Mouse (Mus musculus): ENCODE data around the gene Stx1a.

The Stx1a gene

GRCm38 (mm10) chr5:135076931-135077505, 53.7 kb downstream of the Stx1a start:
- CTCF ChIA-PET: interaction anchor here (0.5 to 5.5 kb wide), 31 partner anchors 8 to 414 kb away, joined by 3 to 40 read pairs (median 6); partner anchors contain the start of genes Abhd11 (in 2 of the 4), Mlxipl (in 2 of the 4), Stx1a (in 2 of the 4) and Cldn3 (in 1 of the 4)

GRCm38 (mm10) chr5:135077564-135078481, 54.5 kb downstream of the Stx1a start, which contains the start of gene Vps37d:
Gene Vps37d, minus strand, starts transcription at chr5:135078266.
- ChIA-PET POLR2A (interaction anchor here (0.6 to 3.9 kb wide), 30 partner anchors 9 to 896 kb away, joined by 3 to 21 read pairs (median 4); partner anchors contain the start of genes Abhd11 (in 2 of the 4), Cldn4 (in 2 of the 4), Bud23 (in 1 of the 4) and Dnajc30 (in 1 of the 4)), CTCF (interaction anchor here (0.5 to 5.5 kb wide), 68 partner anchors 9 to 917 kb away, joined by 3 to 40 read pairs (median 4); partner anchors contain the start of genes Stx1a (in 3 of the 4), Abhd11 (in 2 of the 4), Mlxipl (in 2 of the 4) and Cldn3 (in 1 of the 4))

More at GRCm38 (mm10) chr5:135076931-135077505, 53.7 kb downstream of the Stx1a start:
- POLR2A ChIA-PET: interaction anchor here in 3 of 4 experiments (0.6 to 3.9 kb wide), 22 partner anchors 9 to 895 kb away, joined by 3 to 21 read pairs (median 4); partner anchors contain the start of genes Abhd11 (in 2 of the 3), Bud23 (in 2 of the 3), Cldn4 (in 1 of the 3) and Dnajc30 (in 1 of the 3)

- POLR2A ChIA-PET: interaction anchor here (0.6 to 3.9 kb wide), 19 partner anchors 10 to 171 kb away, joined by 3 to 21 read pairs (median 4); partner anchors contain the start of genes Cldn4 (in 2 of the 4), Abhd11 (in 1 of the 4), Bud23 (in 1 of the 4) and Dnajc30 (in 1 of the 4)
- CTCF ChIA-PET: interaction anchor here in 3 of 4 experiments (0.6 to 5.5 kb wide), 38 partner anchors 10 to 856 kb away, joined by 3 to 40 read pairs (median 5); partner anchors contain the start of genes Stx1a (in 2 of the 3), Abhd11 (in 1 of the 3), Cldn3 (in 1 of the 3) and Mettl27 (in 1 of the 3)
Measured at GRCm38 (mm10) chr5:135078482-135078810, 55.2 kb downstream of the Stx1a start.

- POLR2A ChIA-PET: interaction anchor here in 3 of 4 experiments (0.5 to 3.9 kb wide), 12 partner anchors 11 to 389 kb away, joined by 3 to 21 read pairs (median 3); no protein-coding TSS in a partner anchor
- CTCF ChIA-PET: interaction anchor here in 3 of 4 experiments (0.6 to 5.5 kb wide), 6 partner anchors 12 to 64 kb away, joined by 3 to 40 read pairs (median 5); no protein-coding TSS in a partner anchor
Measured at GRCm38 (mm10) chr5:135079578-135079977, 56.3 kb downstream of the Stx1a start.

- CTCF ChIA-PET: interaction anchor here in 3 of 4 experiments (0.5 to 5.5 kb wide), 4 partner anchors 17 to 498 kb away, joined by 3 to 40 read pairs (median 6); no protein-coding TSS in a partner anchor
Measured at GRCm38 (mm10) chr5:135080539-135080938, 57.3 kb downstream of the Stx1a start.

GRCm38 (mm10) chr5:135086871-135087270, 63.6 kb downstream of the Stx1a start:
- CTCF ChIA-PET: no interaction called here
- POLR2A ChIA-PET: no interaction called here

More at GRCm38 (mm10) chr5:135080539-135080938, 57.3 kb downstream of the Stx1a start:
- POLR2A ChIA-PET: interaction anchor here in 2 of 4 experiments (1.1 to 3.9 kb wide), 3 partner anchors 17 to 39 kb away, joined by 3 to 21 read pairs (median 4); no protein-coding TSS in a partner anchor

- POLR2A ChIA-PET: interaction anchor here in 3 of 4 experiments (0.6 to 0.7 kb wide), 7 partner anchors 9 to 968 kb away, joined by 3 to 5 read pairs (median 3); partner anchors contain the start of gene Vps37d (in 1 of the 3)
- CTCF ChIA-PET: interaction anchor here (0.6 to 1.8 kb wide), 8 partner anchors 11 to 457 kb away, joined by 3 to 10 read pairs (median 4); partner anchors contain the start of gene Vps37d (in 2 of the 4)
Measured at GRCm38 (mm10) chr5:135089653-135090052, 66.4 kb downstream of the Stx1a start, which contains the start of gene Mlxipl. Gene Mlxipl, plus strand, starts transcription at chr5:135089890.

All from embryonic stem cell, embryonic (primary cell).